Mouse (Mus musculus): ENCODE results near the gene Lrpprc. TPM values are rescaled to one million over a fixed set of nuclear protein-coding genes. Genes with fewer than 3 reads are reported as not detected.

Gene Lrpprc
- total RNA-seq, 4 experiments from 2014 or later = 58.8 to 82.5 (median 68.4) TPM

DNA sequence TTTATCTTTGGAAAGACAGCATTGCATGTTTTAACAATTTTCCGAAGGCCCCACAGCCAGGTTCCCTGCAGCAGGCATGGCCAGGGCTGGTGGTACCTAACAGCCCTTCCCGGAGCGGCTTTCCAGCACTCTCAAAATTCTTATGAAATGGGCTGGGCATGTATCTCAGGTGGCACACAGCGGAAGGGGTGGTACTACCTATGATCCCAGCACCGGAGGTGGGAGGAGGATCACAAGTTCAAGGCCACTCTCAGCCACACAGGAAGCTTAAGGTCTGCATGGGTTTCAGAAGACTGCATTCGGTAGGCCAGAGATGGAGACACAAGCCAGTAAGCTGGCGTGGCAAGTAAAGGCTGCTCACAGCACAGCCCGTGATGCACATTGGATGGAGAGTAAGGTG lies 31.6 kb downstream of the Lrpprc start:
- DNase-seq = no peak

DNA sequence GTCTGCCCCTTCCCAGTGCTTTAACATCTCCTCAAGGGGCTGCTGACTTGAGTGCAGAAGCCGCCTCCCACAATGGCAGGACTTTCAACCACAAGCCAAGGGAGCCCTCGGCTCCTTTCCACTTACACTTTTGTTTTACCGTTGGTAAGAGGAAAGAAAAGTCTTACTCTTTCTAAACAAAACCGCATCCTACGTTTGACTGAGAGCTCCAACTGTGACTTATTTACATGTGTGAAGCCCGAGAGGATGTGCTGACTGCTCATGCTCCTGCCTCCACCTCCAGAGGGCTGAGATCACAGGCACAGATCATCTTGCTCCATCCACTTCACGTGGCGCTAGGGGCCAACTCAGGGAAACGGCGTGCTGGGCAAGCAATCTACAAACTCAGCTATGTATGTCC lies 32.2 kb downstream of the Lrpprc start:
- no peak for DNase-seq

DNA sequence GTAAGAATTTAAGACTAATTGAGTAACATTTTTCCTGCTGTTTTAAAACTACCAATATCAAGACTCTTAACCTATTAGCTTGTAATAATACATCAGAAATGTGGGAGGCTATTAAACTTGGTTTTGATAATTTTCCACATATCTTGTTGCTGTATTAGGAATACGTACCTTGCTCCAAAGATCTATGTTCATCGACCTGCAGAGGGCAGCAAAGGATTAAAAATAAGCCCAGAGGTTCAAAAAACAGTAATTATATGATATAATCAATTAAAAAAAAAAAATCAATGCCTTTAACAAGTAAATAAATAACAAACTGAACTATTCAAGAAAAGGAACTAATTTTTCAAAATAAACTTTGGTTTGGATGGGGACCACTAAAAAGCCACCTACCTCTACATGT lies 34.5 kb downstream of the Lrpprc start:
- no peak for DNase-seq

DNA sequence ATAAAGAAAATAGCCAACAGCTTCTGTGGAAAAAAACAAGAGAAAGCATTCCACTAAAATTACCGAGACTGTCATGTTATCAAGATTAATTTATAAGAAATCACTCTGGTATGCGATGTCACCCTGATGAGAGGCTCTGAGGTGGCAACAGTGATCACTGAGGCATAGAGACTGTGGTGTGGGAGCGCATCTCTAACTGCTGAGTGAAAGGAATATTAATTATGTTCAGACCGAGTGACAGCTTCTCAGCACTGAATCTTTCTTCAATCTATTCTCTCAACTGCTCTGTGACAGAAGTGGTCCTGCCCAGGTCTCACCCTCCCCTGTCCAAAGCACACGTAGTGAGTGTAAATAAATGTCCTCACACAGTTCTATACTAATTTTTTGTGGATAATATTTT lies 37.1 kb downstream of the Lrpprc start:
- no peak for DNase-seq

DNA sequence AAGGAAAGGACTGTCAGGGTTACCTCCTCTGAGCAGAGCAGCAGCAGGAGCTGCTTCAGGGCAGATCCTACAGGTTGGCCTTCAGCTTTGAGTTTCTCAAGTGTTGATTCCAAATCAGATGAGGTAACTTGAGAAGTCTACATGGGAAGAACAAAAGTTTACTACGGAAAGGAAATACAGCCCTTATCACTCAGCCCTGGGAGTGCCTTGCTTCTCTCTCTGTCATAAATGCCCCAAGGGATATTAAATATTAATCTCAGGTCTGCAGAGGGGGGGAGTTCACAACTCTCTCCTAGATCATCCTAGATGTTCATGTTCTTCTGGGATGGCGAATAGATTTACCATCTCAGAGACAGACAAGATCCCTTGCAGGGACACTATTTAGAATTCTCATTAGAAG lies 38.3 kb downstream of the Lrpprc start:
- no peak for DNase-seq

DNA sequence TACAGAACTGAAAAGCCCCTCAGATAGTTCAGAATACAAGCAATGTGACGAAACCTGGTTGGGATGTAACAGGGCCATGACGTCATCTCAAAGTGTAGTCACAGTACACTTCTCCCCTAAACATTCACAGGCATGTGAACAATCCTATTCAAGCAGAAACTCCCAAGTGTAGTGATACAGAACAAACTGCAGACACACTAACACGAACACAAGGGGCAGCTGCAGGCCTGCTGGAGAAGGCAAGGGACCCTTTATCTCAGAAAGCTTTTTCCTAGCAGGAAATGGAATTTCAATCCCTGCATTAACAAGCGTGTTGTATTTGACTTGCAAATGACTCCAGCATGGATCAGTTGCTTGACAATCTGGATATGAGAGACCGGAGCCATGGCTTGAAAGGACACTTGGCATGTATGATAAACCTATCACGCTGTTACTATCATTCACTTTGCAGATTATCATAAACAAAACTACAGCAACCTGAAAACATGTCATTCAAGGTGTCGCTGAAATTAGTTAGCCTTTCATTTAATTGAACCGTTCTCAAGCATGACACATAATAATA lies 38.9 kb downstream of the Lrpprc start:
- no peak for DNase-seq

DNA sequence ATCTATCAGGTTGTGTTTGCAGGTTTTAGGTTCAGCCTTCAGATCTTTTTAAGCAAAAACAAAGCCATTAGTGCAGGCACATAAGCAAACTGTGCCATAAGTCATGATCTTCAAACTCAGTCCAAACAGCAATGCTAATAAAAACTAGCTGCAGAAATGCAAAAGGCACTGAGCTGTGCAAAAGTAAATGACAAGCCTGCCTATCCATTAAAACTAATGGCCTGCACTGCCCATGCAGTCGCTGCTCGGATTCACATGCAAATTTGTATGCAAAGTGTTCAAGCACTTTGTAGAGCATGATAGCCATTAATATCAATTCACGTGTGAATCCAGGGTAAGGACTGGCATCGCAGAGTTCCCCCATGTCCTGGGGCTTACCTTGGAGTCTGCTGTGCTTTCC lies 40.5 kb downstream of the Lrpprc start:
- no peak for DNase-seq

DNA sequence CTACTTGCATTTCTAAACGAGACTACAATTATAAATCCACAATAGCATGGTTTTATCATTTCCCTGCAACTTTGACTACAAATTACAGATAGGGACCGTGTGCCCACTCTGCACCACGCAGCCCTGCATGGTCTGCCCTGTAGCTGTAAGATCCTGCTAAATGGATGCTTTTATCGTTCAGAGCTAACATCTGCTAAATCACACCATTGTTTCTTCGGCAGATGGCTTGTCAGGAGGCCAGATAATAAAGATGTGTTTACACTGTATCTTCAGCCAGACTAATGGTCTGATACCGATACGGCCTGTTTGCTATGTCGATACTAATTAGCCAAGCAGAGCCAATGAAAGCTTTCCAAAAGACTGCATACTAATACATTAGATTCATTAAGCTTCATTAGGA lies 41.3 kb downstream of the Lrpprc start:
- DNase-seq = no peak

DNA sequence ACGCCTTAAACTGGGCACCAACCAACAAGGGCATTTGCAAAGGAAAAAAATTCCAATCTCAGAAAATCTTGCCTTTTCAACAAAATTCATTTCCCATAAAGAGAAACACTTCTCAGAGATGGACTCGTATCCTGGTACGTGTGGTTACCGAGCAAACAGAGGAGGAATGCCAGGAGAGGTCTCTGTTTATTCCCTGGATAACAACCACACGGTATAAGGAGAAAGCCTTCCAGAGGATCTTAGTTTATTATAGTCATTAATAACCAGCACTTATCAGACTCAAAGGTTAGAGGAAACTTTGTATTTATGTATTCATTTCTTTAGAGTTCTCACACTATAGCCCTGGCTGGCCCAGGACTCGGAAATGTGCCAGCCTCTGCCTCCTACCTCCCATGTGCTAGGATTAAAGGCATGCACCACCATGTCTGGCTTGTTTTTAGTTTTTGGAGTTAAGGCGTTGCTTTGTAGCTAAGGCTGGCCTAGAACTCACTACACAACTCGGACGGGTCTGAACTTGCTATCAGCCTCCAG lies 42.4 kb downstream of the Lrpprc start:
- DNase-seq = no peak

DNA sequence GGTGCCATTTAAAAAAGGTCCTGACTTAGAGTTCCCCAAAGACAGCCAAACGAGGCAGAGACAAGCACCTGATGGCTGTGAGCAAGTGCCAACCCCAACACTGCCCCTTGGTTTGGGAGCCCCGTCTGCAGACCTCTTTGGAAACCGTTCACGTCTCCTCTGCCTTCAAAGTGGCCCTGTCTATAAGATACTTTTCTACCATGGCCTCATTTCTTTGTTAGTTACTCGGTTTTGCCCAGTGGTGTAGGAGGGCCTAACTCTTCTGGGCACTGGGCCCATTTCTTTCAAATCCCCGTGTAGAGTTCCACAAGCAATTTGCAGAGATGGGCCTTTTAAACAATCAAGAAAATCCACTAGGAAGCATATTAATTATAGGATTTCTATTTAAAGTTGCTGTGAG lies 43.4 kb downstream of the Lrpprc start:
- DNase-seq = no peak

DNA sequence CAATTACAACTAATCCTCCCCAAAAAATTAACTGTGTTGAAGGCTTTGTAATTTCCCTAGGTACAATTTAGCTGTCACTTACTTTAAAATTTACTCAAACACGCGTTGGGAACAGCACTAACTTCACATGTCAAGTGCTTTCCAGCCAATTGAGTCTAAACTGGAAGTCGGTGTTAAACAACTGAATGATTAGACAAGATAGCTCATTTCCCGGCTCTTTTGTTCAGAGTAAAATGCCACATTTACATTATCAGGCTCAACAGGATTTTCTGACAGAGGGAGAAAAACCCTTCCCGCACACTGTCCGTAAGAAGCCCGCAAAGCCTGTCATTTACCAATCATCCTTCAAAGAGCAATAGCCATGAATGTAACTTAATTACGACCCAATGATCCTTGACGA lies 45.6 kb downstream of the Lrpprc start:
- DNase-seq = no peak

DNA sequence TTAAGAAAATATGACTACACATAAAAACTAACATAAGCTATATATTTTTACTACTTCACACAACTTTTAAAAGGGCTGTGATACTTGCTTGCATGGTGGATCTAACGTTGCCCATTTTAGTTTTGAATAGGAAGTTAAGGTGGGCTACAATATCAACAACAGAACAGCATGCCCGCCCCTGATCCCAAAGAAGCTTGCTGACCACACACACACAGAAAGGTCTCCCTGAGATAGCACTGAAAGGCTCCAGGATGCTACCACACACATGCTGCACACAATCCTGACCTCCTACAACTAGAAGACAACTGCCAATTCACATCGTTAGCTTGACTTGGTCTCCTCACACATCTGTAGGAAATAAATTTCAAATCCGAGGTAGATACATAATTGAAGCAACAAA lies 46.3 kb downstream of the Lrpprc start:
- no peak for DNase-seq

DNA sequence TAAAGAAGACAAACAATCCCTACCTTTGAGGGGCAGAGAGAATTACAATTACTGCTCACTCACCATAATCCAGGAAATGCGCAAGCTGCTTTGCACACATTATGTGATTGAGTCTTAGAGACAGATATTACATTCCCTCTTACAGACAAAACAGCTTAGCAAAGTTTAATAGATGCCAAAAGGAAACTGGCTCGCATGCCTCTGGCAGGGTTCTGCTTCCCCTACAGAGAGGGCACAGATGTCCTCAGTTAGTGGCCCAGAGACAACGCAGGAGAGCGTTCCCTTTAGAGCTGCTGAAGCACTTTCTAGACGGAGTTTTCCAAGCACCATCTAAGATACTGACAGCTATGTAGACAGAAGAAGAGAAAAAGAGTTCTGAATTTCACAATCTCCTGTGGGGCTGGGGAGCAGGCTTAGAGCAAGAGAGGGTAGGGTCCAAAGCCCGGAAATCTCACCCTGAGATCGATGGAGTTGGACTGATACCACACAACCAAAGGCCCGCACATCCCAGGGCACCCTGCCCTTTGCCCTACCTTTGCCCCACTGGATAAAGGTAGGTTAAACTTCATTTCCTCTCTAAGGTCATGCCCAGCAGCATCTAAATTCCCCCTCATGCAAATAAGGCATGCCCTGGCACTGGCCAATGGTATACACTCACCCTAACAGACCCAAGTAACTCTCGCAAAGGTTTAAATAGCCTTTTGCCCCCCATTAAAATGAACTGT lies 52.4 kb downstream of the Lrpprc start:
- DNase-seq = no peak

DNA sequence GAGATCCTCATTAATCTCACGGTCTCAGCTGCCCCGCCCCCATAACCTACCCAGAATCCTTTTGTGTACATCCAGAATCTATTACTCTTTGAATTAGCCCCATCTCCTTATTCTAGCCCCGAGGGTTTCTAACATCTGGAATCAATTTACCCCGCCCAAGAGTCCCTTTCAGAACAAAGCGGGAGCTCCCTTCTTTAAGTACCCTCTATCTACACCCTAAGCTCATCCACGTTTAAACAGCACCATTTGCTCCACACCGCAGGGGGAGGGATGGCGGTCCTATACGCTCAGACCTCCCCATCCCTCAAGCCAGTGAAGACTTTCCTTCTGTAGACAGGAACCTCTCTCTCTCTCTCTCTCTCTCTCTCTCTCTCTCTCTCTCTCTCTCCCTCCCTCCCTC lies 53.9 kb downstream of the Lrpprc start:
- DNase-seq = no peak

DNA sequence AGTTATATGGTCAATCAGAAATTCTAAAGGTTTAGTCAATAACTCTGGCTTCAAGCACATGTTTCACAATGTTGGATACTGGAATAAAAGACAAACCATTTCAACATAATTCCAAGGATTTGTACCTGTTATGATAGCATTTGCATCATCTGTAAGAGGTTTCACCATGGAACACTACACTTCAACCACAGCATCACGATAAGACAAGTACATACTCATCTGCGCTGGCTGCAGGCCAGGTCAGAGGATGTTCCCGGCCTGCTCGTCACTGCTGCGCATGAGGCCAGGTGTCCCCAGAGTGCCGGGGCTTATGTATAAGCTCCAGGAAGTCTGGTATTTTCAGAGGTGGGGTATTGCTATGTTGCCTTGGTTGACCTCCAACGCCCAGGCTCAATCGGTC lies 58.0 kb downstream of the Lrpprc start:
- DNase-seq = no peak

DNA sequence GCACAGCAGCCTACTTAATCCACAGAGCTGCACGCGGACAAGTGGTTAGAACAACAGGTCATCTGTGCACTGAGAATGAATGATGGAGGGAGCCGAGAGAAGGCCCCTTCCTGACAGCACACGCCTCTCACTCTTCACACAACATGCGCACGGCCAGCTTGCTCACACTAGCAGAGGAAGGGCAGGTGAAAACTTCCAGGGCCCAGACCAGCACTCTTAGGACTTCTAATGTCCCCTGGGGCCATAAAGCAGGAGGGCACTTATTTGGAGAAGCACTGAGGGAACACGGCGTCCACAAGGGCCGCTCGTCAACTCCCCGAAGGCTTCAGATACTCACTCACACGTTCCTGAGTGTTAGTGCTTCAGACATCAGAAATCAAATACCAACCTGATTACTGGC lies 59.2 kb downstream of the Lrpprc start:
- no peak for DNase-seq

DNA sequence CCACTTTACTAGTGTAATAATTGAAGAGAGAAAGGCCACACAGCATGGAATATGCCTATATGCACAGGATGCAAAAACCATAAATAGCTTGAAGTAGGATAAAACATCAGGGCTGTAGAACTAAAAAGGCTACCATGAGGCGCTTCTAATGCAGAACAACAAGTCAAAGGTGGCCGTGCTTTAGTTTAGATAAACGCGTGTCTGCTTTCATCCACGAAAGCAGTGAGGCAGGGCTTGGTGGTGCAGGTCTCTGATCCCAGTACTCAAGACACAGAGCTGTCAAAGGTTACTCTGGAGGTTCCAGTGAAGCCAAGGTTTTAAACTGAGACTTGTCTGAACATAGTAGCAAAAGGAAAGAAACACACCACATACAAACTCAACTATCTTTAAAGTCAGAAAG lies 61.4 kb downstream of the Lrpprc start:
- no peak for DNase-seq

DNA sequence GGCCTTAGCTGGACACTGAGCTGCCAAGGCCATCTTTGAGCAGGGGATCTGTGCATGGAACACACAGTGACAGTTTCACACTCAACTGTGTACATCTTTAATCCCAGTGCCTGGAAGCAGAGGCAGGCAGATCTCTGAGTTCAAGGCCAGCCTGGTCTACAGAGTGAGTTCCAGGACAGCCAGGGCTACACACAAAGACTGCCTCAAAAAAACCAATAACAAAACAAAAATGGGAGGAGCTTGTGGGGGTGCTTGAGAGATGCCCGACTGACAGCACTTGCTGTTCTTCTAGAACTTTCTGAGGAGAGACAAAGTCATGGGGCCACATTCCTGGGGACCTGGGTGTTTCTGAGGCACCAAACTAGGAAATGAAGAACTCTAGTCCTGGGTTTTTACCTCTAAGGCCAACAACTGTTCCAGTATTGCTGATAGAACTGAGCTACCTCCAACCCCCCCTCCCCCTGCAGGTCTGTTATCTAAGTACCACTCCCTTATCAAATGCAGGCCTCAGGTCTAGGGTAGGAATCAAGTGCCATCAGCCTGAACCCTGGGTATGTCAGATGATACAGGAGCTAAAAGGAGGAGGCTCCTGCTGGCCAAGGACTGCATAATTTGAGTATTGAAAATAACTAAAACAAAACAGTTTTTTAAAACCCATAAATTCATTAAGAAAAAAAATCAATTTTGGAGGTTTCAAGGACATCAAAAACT lies 62.2 kb downstream of the Lrpprc start:
- DNase-seq = no peak

DNA sequence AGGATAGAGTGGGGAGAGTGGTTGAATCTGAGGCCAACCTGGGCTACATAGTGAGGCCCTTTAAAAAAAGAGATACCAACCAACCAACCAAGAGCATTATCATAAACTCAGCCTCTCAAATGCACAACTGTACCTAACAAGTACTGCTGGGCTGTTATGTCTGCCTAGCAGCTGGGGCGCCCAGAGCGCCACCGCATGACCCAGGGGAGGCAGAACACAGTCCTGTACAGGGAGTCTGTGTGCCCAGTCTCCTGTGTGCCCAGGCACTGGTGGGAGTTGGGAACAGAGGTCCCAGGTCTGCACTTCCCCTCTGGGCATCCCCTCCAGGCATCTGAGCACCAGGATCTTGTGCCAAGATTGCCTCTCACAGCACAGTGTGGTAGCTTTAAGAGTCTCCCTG lies 65.4 kb downstream of the Lrpprc start:
- DNase-seq = no peak

DNA sequence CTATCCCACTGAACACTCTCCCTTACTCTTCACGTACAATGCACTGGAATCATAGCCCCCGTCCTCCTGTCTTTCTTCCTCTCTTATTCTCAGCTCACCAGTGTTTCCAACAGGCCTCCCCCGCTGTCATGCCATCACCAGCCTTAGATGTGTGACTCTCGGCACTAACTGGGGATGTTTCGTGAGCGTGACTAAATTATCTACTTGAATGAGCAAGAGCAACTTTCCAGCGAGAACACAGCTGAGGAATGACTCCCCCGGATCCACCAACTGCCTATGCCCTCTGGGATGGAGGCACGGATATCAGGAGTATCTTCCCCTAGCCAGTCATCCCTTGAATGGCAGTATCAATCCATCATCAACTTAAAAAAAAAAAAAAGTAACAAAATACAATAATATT lies 66.6 kb downstream of the Lrpprc start:
- no peak for DNase-seq

DNA sequence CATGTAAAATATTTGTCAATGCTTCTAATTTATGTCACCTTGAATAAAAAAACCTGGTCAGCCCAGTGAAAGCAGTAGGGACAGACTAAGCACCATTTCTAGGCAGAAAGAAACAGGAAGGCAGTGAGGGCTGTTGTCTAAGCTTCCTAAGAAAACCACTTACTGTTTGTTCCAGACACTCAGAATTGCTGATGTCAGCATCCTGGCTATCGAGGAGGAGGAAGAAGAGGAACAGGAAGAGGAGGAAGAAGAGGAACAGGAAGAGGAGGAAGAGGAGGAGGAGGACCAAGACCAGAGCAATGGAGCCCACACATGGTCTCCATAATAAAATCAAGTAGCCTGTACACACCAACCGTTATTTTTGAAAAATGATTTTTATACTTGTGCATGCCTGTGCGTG lies 71.5 kb downstream of the Lrpprc start:
- no peak for DNase-seq

DNA sequence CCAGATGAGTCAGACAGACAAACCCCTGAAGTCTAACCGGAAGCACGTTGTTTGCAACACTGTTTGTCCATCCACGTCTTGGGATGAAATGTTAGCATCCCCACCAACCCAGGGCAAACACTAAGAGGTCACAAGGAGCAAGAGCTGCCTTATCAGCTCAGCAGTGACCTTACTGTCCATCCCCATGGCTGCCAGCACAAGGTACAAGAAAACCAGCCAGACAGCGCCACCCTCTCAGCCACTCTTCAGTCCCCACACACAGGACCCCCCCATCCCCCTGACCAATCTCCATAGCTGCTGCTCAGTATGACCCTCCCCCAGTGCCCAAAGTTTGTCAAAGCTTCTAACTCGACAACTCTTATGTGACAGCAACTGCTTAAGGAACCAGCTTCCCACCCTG lies 73.2 kb downstream of the Lrpprc start:
- DNase-seq = no peak

DNA sequence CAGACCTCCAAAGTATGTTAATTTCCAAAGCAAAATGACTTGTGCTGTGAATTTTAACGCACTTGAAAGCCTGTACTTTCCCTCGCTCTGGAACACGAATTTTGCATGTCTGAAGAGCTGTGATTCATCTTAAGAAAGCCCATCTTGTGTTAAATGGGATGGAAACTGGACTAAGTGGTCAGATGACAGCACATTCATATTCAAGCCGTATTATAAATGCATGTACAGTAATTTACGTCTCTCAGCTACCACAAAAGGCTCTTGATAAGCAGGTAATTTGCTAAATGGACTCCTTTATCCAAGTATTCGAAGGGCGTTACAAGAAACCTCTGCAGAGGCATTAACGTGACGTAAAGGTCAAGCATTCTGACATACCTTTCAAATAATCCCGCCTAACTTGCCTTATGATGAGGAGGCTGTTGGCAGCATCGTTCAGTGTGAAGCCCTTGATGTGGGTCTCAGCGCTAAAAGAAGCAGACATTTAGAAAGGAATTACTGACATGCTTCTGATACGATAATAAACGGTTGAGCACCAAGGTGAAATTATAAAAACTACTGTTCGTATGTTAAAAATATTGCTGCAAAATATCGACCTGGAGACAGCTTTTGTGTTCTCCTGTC lies 74.2 kb downstream of the Lrpprc start:
- no peak for DNase-seq

DNA sequence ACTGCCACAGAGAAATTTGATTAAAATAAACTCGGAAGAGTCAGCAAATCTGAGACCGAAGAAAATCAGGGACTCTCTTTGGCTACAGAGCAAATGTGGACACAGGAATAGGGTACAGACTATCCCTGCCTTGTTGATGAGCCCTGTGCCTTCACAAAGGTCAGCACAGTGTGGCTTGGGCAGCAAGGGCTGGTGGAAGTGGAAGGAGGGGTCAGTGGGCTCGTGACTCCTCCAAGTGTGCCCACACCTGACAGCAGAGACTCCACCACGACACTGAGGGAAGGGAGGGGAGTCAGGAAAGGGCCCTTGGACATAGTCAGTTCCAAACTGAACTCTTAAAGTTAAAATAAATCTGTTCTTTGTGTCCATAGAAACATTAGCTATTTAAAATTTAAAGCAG lies 75.7 kb downstream of the Lrpprc start:
- DNase-seq = no peak
